Mouse (Mus musculus) kidney, adult 2 months (tissue): ENCODE results near the gene Atxn10.

Source experiments
- CTCF ChIP-seq: fragments of 200-500 bp; conservative IDR thresholded peaks from 2 replicates; pipeline ENCODE4 v1.5.1; 2011; ENCODE audit warnings: low read depth, mild to moderate bottlenecking, control low read depth, low read length, moderate library complexity, mixed read lengths; ENCODE audit not compliant: insufficient read depth, insufficient read length
- POLR2A ChIP-seq: fragments of 200-500 bp; IDR thresholded peaks from one replicate; pipeline ENCODE4 v1.6.1; 2011; ENCODE audit warnings: low read depth, low read length, control low read depth

- TF ChIP-seq POLR2A (no peak), CTCF (no peak)
Measured at GRCm38 (mm10) chr15:85307061-85307660, 28.9 kb upstream of the Atxn10 start.
